Mouse (Mus musculus) layer of hippocampus, postnatal 36 days (tissue): ENCODE measurements around the gene Sh3bp1. TPM values are rescaled to one million over a fixed set of nuclear protein-coding genes. Genes with fewer than 3 reads are reported as not detected.

Experiments used
- DNase-seq, 2 experiments: peaks; one replicate each; pipeline ENCODE4 v3.0.0; 2022
- total RNA-seq, 2 experiments: library from RNA; stranded (reverse); gene quantifications; 2 replicates each; pipeline ENCODE4 v1.2.3; 2021

Sh3bp1 gene
- total RNA-seq, 2 experiments from 2014 or later = 32.0 to 33.3 TPM

GRCm38 (mm10) chr15:78915660-78916017 is 16.1 kb downstream of the Sh3bp1 start:
- DNase-seq = peak; percentile 62 to 71

GRCm38 (mm10) chr15:78916052-78916826 is 16.7 kb downstream of the Sh3bp1 start:
- DNase-seq = no peak

- DNase-seq = no peak
These were observed 18.6 kb downstream of the Sh3bp1 start for GRCm38 (mm10) chr15:78918126-78918525.

- DNase-seq = no peak
These were observed 20.3 kb downstream of the Sh3bp1 start for GRCm38 (mm10) chr15:78919914-78920313.

- DNase-seq = no peak
These were observed 23.1 kb downstream of the Sh3bp1 start for GRCm38 (mm10) chr15:78922700-78923099.

- DNase-seq = no peak
These were observed 24.0 kb downstream of the Sh3bp1 start for GRCm38 (mm10) chr15:78923585-78923984.

GRCm38 (mm10) chr15:78925129-78925528 is 25.6 kb downstream of the Sh3bp1 start:
- DNase-seq = no peak

- peak in 1 of 2 experiments; percentile 43 for DNase-seq
These were observed 26.7 kb downstream of the Sh3bp1 start, which contains the start of gene Lgals1 for GRCm38 (mm10) chr15:78926021-78926919. TSS of gene Lgals1 (plus strand) at chr15:78926725.

GRCm38 (mm10) chr15:78927021-78927787 is 27.6 kb downstream of the Sh3bp1 start:
- DNase-seq = no peak

GRCm38 (mm10) chr15:78927788-78928457 is 28.4 kb downstream of the Sh3bp1 start:
- DNase-seq = no peak

- DNase-seq = no peak
These were observed 29.0 kb downstream of the Sh3bp1 start for GRCm38 (mm10) chr15:78928539-78928938.

- no peak for DNase-seq
These were observed 30.7 kb downstream of the Sh3bp1 start for GRCm38 (mm10) chr15:78930192-78930706.

GRCm38 (mm10) chr15:78930801-78931426 is 31.3 kb downstream of the Sh3bp1 start:
- no peak for DNase-seq

GRCm38 (mm10) chr15:78931577-78931976 is 32.0 kb downstream of the Sh3bp1 start:
- no peak for DNase-seq

- peak; percentile 81 to 86 for DNase-seq
These were observed 35.3 kb downstream of the Sh3bp1 start, which contains the start of gene Nol12 for GRCm38 (mm10) chr15:78934784-78935320. TSS of gene Nol12 (plus strand) at chr15:78934933.

- no peak for DNase-seq
These were observed 36.8 kb downstream of the Sh3bp1 start for GRCm38 (mm10) chr15:78936403-78936802.

- DNase-seq = no peak
These were observed 37.7 kb downstream of the Sh3bp1 start for GRCm38 (mm10) chr15:78937311-78937710.

- DNase-seq = no peak
These were observed 38.4 kb downstream of the Sh3bp1 start for GRCm38 (mm10) chr15:78937963-78938362.

GRCm38 (mm10) chr15:78940325-78940724 is 40.8 kb downstream of the Sh3bp1 start:
- no peak for DNase-seq

- DNase-seq = peak; percentile 78 to 80
These were observed 43.1 kb downstream of the Sh3bp1 start for GRCm38 (mm10) chr15:78942663-78943062.

- no peak for DNase-seq
These were observed 46.7 kb downstream of the Sh3bp1 start for GRCm38 (mm10) chr15:78946232-78946631.
